Mouse (Mus musculus): ENCODE results near the gene Clps.

Gene Clps

GRCm38 (mm10) chr17:28518615-28519071 is 41.9 kb downstream of the Clps start:
- DNase-seq (ENCODE audit: low read depth, low spot score) = no peak

GRCm38 (mm10) chr17:28517956-28518614 is 42.5 kb downstream of the Clps start:
- peak; percentile 96 for DNase-seq (ENCODE audit: low read depth, low spot score)

- DNase-seq (ENCODE audit: low read depth, low spot score) = peak; percentile 91
Measured at GRCm38 (mm10) chr17:28517441-28517955, 43.1 kb downstream of the Clps start, which contains the start of gene Fkbp5. Gene Fkbp5, minus strand, starts transcription at chr17:28517527.

GRCm38 (mm10) chr17:28516881-28517280 is 43.7 kb downstream of the Clps start:
- no peak for DNase-seq (ENCODE audit: low read depth, low spot score)

- DNase-seq (ENCODE audit: low read depth, low spot score) = no peak
Measured at GRCm38 (mm10) chr17:28515431-28516341, 44.9 kb downstream of the Clps start.

GRCm38 (mm10) chr17:28514555-28514954 is 46.0 kb downstream of the Clps start:
- DNase-seq (ENCODE audit: low read depth, low spot score) = no peak

GRCm38 (mm10) chr17:28513844-28514243 is 46.7 kb downstream of the Clps start:
- no peak for DNase-seq (ENCODE audit: low read depth, low spot score)

- DNase-seq (ENCODE audit: low read depth, low spot score) = no peak
Measured at GRCm38 (mm10) chr17:28513337-28513736, 47.2 kb downstream of the Clps start.

GRCm38 (mm10) chr17:28512696-28513095 is 47.9 kb downstream of the Clps start:
- DNase-seq (ENCODE audit: low read depth, low spot score) = peak; percentile 93

GRCm38 (mm10) chr17:28511616-28512541 is 48.7 kb downstream of the Clps start:
- DNase-seq (ENCODE audit: low read depth, low spot score) = no peak

- DNase-seq (ENCODE audit: low read depth, low spot score) = no peak
Measured at GRCm38 (mm10) chr17:28510445-28511342, 49.9 kb downstream of the Clps start.

Data from skeletal muscle tissue, adult 2 months (tissue).